Mouse (Mus musculus) kidney, embryonic 14.5 days (tissue): ENCODE results near the gene Chmp1a. TPM values are rescaled to one million over a fixed set of nuclear protein-coding genes. Genes with fewer than 3 reads are reported as not detected.
A peak's percentile ranks its signal among the peaks of the same experiment; 100 is the strongest.

Source experiments
- ATAC-seq: fragments of 200-750 bp; cut with Nextera tagmentation; 2 replicates; pipeline ENCODE4 v1.8.0; 2017; ENCODE audit warnings: moderate number of reproducible peaks, mild to moderate bottlenecking, moderate TSS enrichment, moderate library complexity; ENCODE audit not compliant: low FRiP score, low TSS enrichment
- H3K27ac ChIP-seq: fragments of 300-500 bp; sonication (generic); 2 replicates; pipeline ENCODE4 v1.5.1; 2014; ENCODE audit warnings: low read depth, mild to moderate bottlenecking, low read length, moderate library complexity, mixed read lengths
- H3K27me3 ChIP-seq: fragments of 300-500 bp; sonication (generic); 2 replicates; pipeline ENCODE4 v1.6.1; 2014; ENCODE audit warnings: mild to moderate bottlenecking, low read length; ENCODE audit not compliant: control insufficient read depth, insufficient read depth
- H3K36me3 ChIP-seq: fragments of 300-500 bp; sonication (generic); 2 replicates; pipeline ENCODE4 v1.6.1; 2014; ENCODE audit warnings: low read length, mixed read lengths; ENCODE audit not compliant: control insufficient read depth, insufficient read depth
- H3K4me1 ChIP-seq: fragments of 300-500 bp; sonication (generic); 2 replicates; pipeline ENCODE4 v1.6.1; 2014; ENCODE audit warnings: low read length, mixed read lengths; ENCODE audit not compliant: control insufficient read depth, insufficient read depth
- H3K4me2 ChIP-seq: fragments of 300-500 bp; sonication (generic); replicated peaks from 2 replicates; pipeline ENCODE4 v1.6.1; 2014; ENCODE audit warnings: low read depth, mild to moderate bottlenecking, low read length
- H3K4me3 ChIP-seq: fragments of 300-500 bp; sonication (generic); 2 replicates; pipeline ENCODE4 v1.5.1; 2014; ENCODE audit warnings: mild to moderate bottlenecking, low read length
- H3K9ac ChIP-seq: fragments of 300-500 bp; sonication (generic); 2 replicates; pipeline ENCODE4 v1.6.1; 2014; ENCODE audit warnings: low read depth, mild to moderate bottlenecking, low read length, moderate library complexity
- H3K9me3 ChIP-seq: fragments of 300-500 bp; sonication (generic); 2 replicates; pipeline ENCODE4 v1.6.1; 2016; ENCODE audit warnings: low read length; ENCODE audit not compliant: control insufficient read depth
- WGBS: fragments of 180-500 bp; shearing (Covaris S2); extraction: QIAGEN DNeasy Blood & Tissue Kit; methylation state at CpG from one replicate; pipeline ENCODE4 v1.1.7; 2014; 5-methylcytosine and 5-hydroxymethylcytosine counted together
- polyA plus RNA-seq: library from polyadenylated mRNA; unstranded; fragments of >200 nt; fragmentation: Nextera tagmentation; extraction: Ambion mirVana; gene quantifications from 2 replicates; pipeline ENCODE4 v1.2.1, GENCODE M21; 2014

Gene Chmp1a
- polyA plus RNA-seq, 1 experiment from 2014 or later, result 85.2 TPM

GRCm38 (mm10) chr8:123191908-123192307 lies 20.7 kb downstream of the Chmp1a start:
- H3K9ac ChIP-seq, result no peak overlapping the region
- H3K27me3 ChIP-seq, result no peaks in the 10 kb centered on the region
- H3K36me3 ChIP-seq, result no peaks in the 10 kb centered on the region
- WGBS, result 64% methylated on average over 7 of the region's 8 CpGs
- no peak overlapping the region for H3K4me3 ChIP-seq
- H3K27ac ChIP-seq, result no peak overlapping the region
- no peak for ATAC-seq
- no peaks in the 10 kb centered on the region for H3K9me3 ChIP-seq
- H3K4me2 ChIP-seq, result no peak overlapping the region
- 0 out of 2 replicates have a peak, but pooled peaks cover under 1% of the 10 kb centered on the region for H3K4me1 ChIP-seq

GRCm38 (mm10) chr8:123190678-123191077 lies 21.9 kb downstream of the Chmp1a start:
- Histone ChIP-seq H3K27me3 (no peaks in the 10 kb centered on the region), H3K4me2 (peak overlapping the region; percentile 22; the same call in 1 of the 2 replicates), H3K9me3 (no peaks in the 10 kb centered on the region), H3K4me1 (peaks cover 10% of the 10 kb centered on the region), H3K4me3 (no peak overlapping the region), H3K9ac (peak overlapping the region; percentile 12; the same call in 1 of the 2 replicates), H3K27ac (no peak overlapping the region), H3K36me3 (no peaks in the 10 kb centered on the region)
- peak; percentile 46 for ATAC-seq
- WGBS, result 2% methylated on average over 9 of the region's 9 CpGs

- Histone ChIP-seq H3K9me3 (no peaks in the 10 kb centered on the region), H3K4me2 (no peak overlapping the region), H3K9ac (no peak overlapping the region), H3K27ac (no peak overlapping the region), H3K36me3 (no peaks in the 10 kb centered on the region), H3K4me3 (no peak overlapping the region), H3K27me3 (no peaks in the 10 kb centered on the region), H3K4me1 (peaks cover 13% of the 10 kb centered on the region)
- ATAC-seq, result no peak
- 72% methylated on average over 7 of the region's 7 CpGs for WGBS
Observed at GRCm38 (mm10) chr8:123188841-123189240, 23.7 kb downstream of the Chmp1a start.

- no peak overlapping the region for H3K27ac ChIP-seq
- H3K4me1 ChIP-seq, result peaks cover 13% of the 10 kb centered on the region
- ATAC-seq, result no peak
- no peak overlapping the region for H3K4me2 ChIP-seq
- 87% methylated on average over 2 of the region's 2 CpGs for WGBS
- H3K4me3 ChIP-seq, result no peak overlapping the region
- no peaks in the 10 kb centered on the region for H3K27me3 ChIP-seq
- no peaks in the 10 kb centered on the region for H3K36me3 ChIP-seq
- H3K9me3 ChIP-seq, result no peaks in the 10 kb centered on the region
- H3K9ac ChIP-seq, result no peak overlapping the region
Observed at GRCm38 (mm10) chr8:123188006-123188405, 24.6 kb downstream of the Chmp1a start.

GRCm38 (mm10) chr8:123185566-123186409 lies 26.8 kb downstream of the Chmp1a start, which contains the start of gene Dpep1:
Dpep1 (plus strand) TSS chr8:123186242.
- Histone ChIP-seq H3K27ac (peak within 1 kb of the TSS; percentile 9; the same call in 1 of the 2 replicates), H3K4me3 (no peak within 1 kb of the TSS), H3K27me3 (no peaks in the 10 kb centered on the region), H3K9me3 (no peaks in the 10 kb centered on the region), H3K4me2 (no peak within 1 kb of the TSS), H3K4me1 (peaks cover 13% of the 10 kb centered on the region), H3K36me3 (no peaks in the 10 kb centered on the region), H3K9ac (no peak within 1 kb of the TSS)
- 16% methylated on average over 19 of the region's 19 CpGs for WGBS
- peak; percentile 39 for ATAC-seq

- no peak for ATAC-seq
- Histone ChIP-seq H3K27ac (no peak overlapping the region), H3K4me2 (no peak overlapping the region), H3K27me3 (no peaks in the 10 kb centered on the region), H3K4me1 (peaks cover 10% of the 10 kb centered on the region), H3K9ac (no peak overlapping the region), H3K4me3 (no peak overlapping the region), H3K9me3 (peaks cover 5% of the 10 kb centered on the region; the same call in 1 of the 2 replicates), H3K36me3 (no peaks in the 10 kb centered on the region)
- 55% methylated on average over 3 of the region's 3 CpGs for WGBS
Observed at GRCm38 (mm10) chr8:123181391-123181790, 31.2 kb downstream of the Chmp1a start.

- Histone ChIP-seq H3K4me2 (peak within 1 kb of the TSS; percentile 27), H3K27me3 (no peaks in the 10 kb centered on the region), H3K27ac (no peak within 1 kb of the TSS), H3K9me3 (no peaks in the 10 kb centered on the region), H3K4me3 (no peak within 1 kb of the TSS; the same call in 1 of the 2 replicates), H3K9ac (no peak within 1 kb of the TSS), H3K4me1 (0 out of 2 replicates have a peak, but pooled peaks cover 3% of the 10 kb centered on the region), H3K36me3 (no peaks in the 10 kb centered on the region)
- ATAC-seq, result 0 out of 2 replicates have a peak, but pooled peaks have one; percentile 56
- WGBS, result 25% methylated on average over 13 of the region's 13 CpGs
Observed at GRCm38 (mm10) chr8:123157888-123158465, 54.6 kb downstream of the Chmp1a start, which contains the start of gene Sult5a1. Sult5a1 (minus strand) TSS chr8:123158315.

GRCm38 (mm10) chr8:123156070-123156773 lies 56.3 kb downstream of the Chmp1a start:
- Histone ChIP-seq H3K4me1 (0 out of 2 replicates have a peak, but pooled peaks cover 3% of the 10 kb centered on the region), H3K4me2 (no peak overlapping the region), H3K27ac (no peak overlapping the region), H3K4me3 (no peak overlapping the region), H3K9me3 (no peaks in the 10 kb centered on the region), H3K36me3 (no peaks in the 10 kb centered on the region), H3K27me3 (no peaks in the 10 kb centered on the region), H3K9ac (no peak overlapping the region)
- 0 out of 2 replicates have a peak, but pooled peaks have one; percentile 33 for ATAC-seq
- 80% methylated on average over 9 of the region's 9 CpGs for WGBS
